Mouse (Mus musculus) layer of hippocampus, adult 2 months (tissue): ENCODE data around the gene Tmem95. TPM values are rescaled to one million over a fixed set of nuclear protein-coding genes. Genes with fewer than 3 reads are reported as not detected.

Experiments used
- DNase-seq, 2 experiments: peaks; one replicate each; pipeline ENCODE4 v3.0.0; 2022; ENCODE audit warnings: low spot score in 2 of 2
- H3K27ac ChIP-seq: fragments of 200-600 bp; 2 replicates; pipeline ENCODE4 v1.8.1; 2022
- H3K4me3 ChIP-seq: fragments of 200-600 bp; 2 replicates; pipeline ENCODE4 v1.8.1; 2022; ENCODE audit warnings: mild to moderate bottlenecking
- CTCF ChIP-seq: fragments of 200-600 bp; conservative IDR thresholded peaks from 2 replicates; pipeline ENCODE4 v1.8.1; 2022; ENCODE audit warnings: antibody characterized with exemption, mild to moderate bottlenecking, moderate library complexity
- total RNA-seq, 2 experiments: library from RNA; stranded (reverse); gene quantifications; 2 replicates each; pipeline ENCODE4 v1.2.3; 2021

Tmem95 gene
- total RNA-seq, 2 experiments from 2014 or later, result not detected

GRCm38 (mm10) chr11:69881787-69882670 lies 4.2 kb upstream of the Tmem95 start:
- DNase-seq, result no peak
- TF ChIP-seq CTCF, result no peak
- peak overlapping the region; percentile 86 for H3K27ac ChIP-seq
- peak overlapping the region; percentile 64 for H3K4me3 ChIP-seq

DNA sequence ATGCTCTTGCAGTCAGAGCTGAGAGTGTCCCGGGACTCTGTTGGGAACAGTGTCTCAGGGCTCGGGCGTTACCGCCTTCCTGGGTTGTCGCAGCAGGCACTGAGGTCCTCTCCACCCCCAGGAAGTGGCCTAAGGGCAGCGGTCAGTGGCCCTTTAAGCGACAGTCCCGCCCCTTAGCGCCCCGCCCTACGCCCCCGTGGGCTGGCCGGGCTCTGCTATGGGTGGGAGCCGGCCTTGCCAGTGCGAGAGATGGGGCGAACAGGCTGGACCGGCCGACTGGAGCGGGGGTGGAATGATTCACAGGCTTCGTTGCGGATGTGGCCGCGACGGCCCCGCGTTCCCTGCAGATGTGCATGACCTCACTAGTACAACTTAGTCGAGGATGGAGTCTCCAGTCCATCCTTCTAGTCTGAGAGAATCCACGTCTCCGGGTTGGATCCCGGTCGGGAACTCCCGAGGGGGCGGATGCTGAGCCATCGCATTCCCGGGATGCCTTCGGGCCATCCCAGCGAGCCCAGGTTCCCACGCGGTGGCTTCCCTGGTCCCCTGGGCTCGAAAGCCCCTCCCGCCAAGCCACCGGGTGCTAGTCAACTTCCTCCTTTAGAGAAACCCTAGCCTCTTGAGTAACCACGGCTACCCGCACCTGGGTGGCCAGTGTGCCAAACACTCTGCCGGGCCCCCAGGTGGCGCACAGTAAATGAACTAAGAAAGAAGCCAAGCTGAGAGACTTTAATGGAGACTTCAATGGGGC lies 3.2 kb upstream of the Tmem95 start, which contains the start of gene Kctd11:
Kctd11 (minus strand) TSS at position 554 of the 751 bp plus-strand sequence.
- peak; percentile 49 for TF ChIP-seq CTCF
- peak within 1 kb of the TSS; percentile 64 for H3K4me3 ChIP-seq
- peak within 1 kb of the TSS; percentile 86 for H3K27ac ChIP-seq
- peak; percentile 58 to 69 for DNase-seq

GRCm38 (mm10) chr11:69880506-69880852 lies 2.7 kb upstream of the Tmem95 start:
- H3K4me3 ChIP-seq, result peak overlapping the region; percentile 64
- peak; percentile 83 for TF ChIP-seq CTCF
- peak overlapping the region; percentile 86 for H3K27ac ChIP-seq
- DNase-seq, result no peak

- TF ChIP-seq CTCF, result no peak
- no peak for DNase-seq
- Histone ChIP-seq H3K27ac (no peak overlapping the region), H3K4me3 (no peak overlapping the region; the same call in 1 of the 2 replicates)
Measured at GRCm38 (mm10) chr11:69879711-69880110, 1.9 kb upstream of the Tmem95 start.

DNA sequence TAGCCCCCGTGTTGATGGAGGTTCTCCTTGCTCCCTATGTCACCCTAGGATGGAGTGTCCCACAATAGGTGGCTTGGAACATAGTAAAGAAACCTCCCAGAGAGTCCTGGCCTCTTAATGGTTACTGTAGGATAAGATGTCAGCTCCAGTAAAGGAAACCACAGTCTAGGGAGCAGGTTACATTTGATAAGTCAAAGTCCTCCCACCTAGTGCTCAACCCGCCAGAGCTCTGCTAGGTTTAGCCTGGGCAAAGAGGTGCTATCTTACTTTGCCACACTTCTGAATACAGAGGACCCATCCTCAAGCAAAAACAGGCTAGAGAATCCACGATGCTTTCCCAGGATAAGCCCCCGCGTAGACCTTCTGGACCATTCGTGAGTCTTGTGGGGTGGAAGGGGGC lies 1.1 kb upstream of the Tmem95 start:
- DNase-seq, result no peak
- no peak overlapping the region for H3K4me3 ChIP-seq
- TF ChIP-seq CTCF, result no peak
- no peak overlapping the region for H3K27ac ChIP-seq

GRCm38 (mm10) chr11:69878399-69878798 lies 581 bp upstream of the Tmem95 start:
- H3K4me3 ChIP-seq, result no peak overlapping the region
- TF ChIP-seq CTCF, result no peak
- H3K27ac ChIP-seq, result no peak overlapping the region
- no peak for DNase-seq

- Histone ChIP-seq H3K4me3 (peak overlapping the region; percentile 9; the same call in 1 of the 2 replicates), H3K27ac (peak overlapping the region; percentile 60; the same call in 1 of the 2 replicates)
- TF ChIP-seq CTCF, result peak; percentile 92
- DNase-seq, result peak; percentile 78 to 85
Measured at GRCm38 (mm10) chr11:69876867-69877266, 951 bp downstream of the Tmem95 start.

- Histone ChIP-seq H3K4me3 (no peak overlapping the region), H3K27ac (peak overlapping the region; percentile 60)
- peak; percentile 44 to 61 for DNase-seq
- TF ChIP-seq CTCF, result no peak
Measured at GRCm38 (mm10) chr11:69876186-69876585, 1.6 kb downstream of the Tmem95 start.

- Histone ChIP-seq H3K4me3 (no peak overlapping the region), H3K27ac (no peak overlapping the region)
- TF ChIP-seq CTCF, result no peak
- no peak for DNase-seq
Measured at GRCm38 (mm10) chr11:69872451-69872850, 5.4 kb downstream of the Tmem95 start.

DNA sequence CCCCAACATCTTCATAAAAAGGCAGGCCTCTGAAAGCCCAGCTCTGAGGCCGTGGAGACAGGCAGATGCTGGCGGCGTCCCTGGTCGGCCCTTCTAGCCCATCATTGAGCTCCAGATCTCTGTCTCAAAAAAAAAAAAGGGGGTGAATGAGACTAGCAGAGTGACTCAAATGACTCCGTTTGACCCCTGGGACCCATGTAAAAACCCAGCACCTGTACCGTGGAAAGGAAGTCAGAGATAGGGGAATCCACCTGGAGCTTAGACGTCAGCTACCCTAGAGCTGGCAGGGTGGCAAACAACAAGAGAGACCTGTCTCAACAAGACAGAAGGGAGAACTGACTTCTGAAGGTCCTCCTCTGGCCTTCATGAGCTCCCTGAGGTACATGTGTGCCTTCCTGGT lies 6.0 kb downstream of the Tmem95 start:
- DNase-seq, result no peak
- TF ChIP-seq CTCF, result no peak
- no peak overlapping the region for H3K4me3 ChIP-seq
- H3K27ac ChIP-seq, result no peak overlapping the region

DNA sequence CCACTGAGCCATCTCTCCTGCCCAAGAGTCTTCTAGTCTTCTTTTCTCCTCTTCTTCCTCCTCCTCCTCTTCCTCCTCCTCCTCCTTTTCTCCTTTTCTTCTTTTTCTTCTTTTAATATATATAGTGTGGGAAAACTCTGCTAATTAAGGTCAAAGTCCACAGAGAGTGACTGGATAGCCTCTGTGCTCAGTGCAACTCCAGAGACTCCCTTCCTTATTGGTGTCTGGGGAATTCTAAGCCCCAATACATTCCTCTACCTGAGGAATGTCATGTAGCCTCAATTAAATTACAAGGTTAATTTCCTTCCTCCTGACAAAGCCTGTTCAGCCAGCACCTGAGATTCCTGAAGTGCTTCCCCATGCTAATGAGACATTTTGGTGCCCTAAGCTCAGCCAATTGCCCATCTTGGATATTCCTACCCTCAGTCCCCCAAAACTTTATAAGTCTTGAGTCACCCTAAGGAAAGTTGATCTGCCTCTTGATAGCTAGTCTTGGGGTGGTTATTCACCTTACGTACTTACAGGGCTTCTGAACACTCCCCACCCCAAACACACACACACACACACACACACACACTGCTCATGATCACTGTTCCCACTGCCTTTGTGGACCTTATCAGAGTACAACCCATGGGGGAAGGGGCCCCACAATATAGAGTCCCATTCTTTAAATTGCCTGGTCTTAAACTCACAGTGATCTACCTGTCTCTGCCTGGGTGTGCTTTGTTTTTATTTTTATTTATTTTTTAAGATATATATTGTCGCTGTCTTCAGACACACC lies 7.3 kb downstream of the Tmem95 start:
- H3K27ac ChIP-seq, result no peak overlapping the region
- DNase-seq, result no peak
- TF ChIP-seq CTCF, result no peak
- no peak overlapping the region for H3K4me3 ChIP-seq

- TF ChIP-seq CTCF, result no peak
- Histone ChIP-seq H3K27ac (no peak overlapping the region), H3K4me3 (no peak overlapping the region)
- no peak for DNase-seq
Measured at GRCm38 (mm10) chr11:69867335-69867734, 10.5 kb downstream of the Tmem95 start.

DNA sequence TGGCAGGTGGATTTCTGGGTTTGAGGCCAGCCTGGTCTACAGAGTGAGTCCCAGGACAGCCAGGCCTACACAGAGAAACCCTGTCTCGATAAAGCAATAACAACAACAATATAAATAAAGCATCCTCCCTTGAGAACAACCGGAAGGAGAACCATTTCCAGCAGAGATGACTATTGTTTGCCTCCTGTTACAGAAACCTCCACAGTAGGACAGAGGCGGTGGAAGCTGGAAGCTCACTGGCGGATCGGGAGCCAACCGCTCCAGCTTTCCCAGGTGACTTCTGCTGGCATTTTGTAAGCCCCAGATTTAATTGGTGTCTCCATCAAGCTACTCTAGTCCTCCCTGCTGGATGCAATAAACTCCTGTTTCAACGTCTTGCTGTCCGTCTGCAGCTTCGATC lies 12.3 kb downstream of the Tmem95 start:
- DNase-seq, result no peak

More for the DNA sequence above, 12.3 kb downstream of the Tmem95 start:
- H3K4me3 ChIP-seq, result no peak overlapping the region
- no peak for TF ChIP-seq CTCF
- no peak overlapping the region for H3K27ac ChIP-seq
